Mouse (Mus musculus): ENCODE data around the gene Slc1a6.
"Not testable (repeated sequence)": the region's sequence is repeated elsewhere in the genome, so short reads cannot be mapped to it uniquely, and the experiment has no call there.

Gene Slc1a6

DNA sequence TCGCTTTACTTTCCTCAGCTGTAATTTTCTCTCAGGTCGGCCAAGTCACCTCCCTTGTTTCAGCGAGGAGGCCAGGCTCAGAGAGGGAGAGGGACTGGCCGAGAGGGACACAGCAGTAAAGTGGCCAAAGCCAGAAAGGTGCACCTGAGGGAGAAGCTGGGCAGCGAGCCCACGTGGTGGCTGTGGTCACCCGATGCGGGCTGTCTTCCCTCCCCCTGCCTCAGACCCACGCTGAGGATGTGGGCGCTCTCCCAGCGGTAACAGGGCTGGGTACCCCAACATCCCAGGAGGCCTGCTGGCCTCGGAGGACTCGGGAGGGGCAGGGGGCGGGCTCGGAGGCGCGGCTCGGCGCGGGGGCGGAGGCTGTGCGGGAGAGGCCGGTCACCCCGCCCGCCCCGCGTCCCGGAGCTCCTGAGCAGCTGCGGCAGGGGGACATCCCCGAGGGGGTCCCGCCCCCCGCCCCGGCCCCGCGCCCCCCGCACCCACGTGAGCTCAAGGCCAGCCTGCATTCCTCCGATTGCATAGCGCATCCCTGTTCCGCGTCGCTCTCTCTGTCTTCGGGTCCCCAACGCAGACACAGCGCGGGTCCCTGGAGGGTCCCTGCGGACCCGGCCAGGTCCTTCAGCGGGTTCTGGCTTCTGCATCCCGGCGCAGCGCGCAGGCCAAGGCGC is at the start of gene Slc1a6:
TSS of gene Slc1a6 (plus strand) at position 516 of the 671 bp plus-strand sequence.
- DNase-seq (ENCODE audit: low spot score) = peak; percentile 45

DNA sequence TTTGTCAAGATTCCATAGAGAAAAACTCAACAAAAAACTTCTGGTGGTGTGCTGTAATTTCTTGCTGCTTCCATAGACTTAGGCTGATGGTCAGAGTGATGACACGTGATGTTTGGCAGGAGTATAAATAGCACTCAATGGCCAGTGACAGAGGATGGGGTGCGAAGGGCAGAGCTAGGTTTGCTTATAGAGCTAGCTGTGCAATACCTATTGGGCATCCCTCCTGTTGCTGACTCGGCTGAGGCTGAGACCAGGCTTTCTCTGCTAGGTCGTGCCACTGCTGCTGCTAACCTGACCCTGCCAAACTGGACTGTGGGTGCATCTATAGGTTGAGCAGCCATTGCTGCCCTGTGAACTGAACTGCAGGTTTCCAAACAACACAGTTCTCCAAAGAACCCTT is 40.5 kb upstream of the Slc1a6 start:
- DNase-seq (ENCODE audit: low spot score) = no peak

DNA sequence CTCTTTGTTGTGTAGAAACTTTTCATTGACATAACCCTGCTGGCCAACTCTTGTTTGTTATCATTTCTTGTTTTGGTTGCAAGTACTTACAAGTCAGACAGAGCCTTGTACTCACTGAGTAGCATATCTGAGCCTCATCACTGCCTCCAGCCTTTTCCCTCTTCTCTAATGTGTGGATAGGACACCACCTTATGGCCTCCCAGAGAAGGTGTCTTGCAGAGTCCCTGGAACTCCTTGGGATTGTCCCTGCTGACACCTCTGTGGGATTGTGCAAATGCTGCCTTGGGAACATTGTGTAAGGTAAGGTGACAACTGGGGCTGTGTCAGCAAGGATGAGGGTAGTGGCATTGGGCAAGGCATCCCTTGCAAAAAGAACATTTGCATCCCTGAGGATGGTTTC is 36.6 kb upstream of the Slc1a6 start:
- no peak for DNase-seq (ENCODE audit: low spot score)

DNA sequence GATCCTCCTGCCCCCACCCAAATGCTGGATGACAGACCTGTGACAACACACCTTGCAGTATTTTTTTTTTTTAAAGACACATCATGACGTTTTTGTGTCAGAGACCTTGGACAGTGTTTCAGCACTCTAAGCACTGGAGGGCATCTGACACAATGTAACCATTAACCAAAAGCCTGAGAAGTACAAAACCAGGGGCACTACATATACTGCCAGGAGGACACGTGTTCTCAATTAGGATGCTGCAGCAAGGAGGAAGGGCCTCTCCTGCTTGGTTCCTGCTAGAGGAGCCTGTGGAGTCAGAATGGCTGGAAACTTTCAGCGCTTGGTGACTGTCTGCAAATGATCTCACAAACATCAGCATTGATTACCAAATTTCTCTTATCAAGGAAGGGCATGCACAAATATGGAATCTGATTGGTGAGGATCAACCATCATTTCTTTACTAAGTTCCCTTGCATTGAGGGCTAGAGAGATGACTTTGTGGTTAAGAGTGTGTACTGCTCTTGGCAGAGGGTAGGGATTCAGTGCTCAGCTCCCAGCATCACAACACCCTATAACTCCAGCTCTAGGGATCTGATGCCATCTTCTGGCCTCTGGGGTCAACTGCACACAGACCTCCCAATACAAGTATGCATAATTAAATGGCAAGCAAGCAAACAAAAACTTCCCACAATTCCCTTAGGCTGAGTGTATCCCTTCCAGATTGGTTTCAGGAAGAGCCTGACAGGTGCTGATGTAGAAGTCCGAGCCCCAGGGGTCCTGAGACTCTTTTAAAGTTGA is 34.7 kb upstream of the Slc1a6 start:
- DNase-seq (ENCODE audit: low spot score) = peak; percentile 37

DNA sequence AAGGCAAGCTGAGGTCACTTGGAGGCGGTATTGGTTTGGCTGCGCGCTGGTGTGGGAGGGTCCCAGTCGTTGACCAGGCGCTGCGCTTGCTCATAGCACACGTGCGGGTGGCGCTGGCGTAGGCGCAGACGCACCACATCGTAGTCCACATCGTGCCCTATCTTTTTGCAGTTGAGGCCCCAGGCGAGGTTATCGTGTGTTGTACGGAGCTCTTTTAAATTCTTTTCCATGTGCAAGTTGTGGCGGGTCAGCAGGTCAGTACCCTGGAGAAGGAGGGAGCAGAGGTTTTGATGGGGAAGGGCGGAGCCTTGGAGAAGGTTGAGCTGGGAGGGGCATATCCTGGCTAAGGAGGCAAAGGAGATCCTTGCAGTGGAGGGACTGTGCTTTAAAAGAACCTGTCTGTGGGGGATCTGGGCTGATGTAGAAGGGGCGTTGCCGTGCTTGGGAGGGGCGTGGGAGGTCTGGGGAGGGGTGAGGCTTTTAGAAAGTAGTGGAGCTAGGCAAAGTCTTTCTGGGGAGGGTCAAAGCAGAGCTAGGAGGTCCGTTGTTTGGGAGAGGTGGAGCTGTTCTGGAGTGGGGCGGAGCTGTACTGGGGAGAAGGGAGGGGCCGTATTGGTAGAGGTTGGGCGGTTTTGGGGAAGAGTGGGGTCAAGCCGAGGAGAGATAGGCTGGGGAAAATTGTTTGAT is 33.1 kb upstream of the Slc1a6 start:
- peak; percentile 58 for DNase-seq (ENCODE audit: low spot score)

DNA sequence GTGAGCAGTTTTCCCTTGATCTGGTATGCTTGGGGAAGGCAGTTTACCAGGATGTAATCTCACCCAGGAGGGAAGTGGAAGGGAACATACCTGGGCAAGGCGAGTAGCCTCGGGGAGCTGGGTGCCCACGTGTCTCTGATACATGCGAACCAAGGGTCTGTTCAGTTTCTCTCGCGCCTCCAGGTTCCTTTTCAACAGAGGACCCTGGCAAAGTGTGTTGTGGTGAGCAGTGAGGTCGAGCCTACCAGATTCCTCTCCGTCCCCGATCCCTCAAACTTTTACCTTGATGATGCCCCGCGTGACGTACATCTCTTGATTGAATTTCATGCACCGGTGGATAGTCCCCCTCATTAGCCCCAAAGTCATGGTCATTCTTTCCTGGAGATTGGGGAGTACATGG is 32.1 kb upstream of the Slc1a6 start:
- no peak for DNase-seq (ENCODE audit: low spot score)

DNA sequence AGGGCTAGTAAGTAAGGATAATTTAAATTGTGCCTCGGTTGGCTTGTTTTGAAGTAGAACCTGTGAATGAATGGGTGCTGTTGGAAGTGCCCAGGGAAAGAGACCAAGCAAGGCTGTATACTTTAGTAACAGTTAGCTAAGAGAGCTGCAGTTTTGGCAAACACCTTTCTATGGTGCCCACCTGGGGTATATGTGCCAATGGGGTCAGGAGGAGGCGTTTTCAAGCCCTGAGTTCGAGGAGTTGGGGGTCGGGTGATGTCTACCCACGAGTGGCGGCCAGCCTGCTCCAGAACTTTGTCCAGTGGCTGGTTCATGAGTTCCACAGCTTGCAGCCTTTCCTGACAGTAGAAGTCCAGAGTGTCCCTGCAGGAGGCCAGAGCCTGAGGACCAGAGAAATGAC is 31.4 kb upstream of the Slc1a6 start:
- no peak for DNase-seq (ENCODE audit: low spot score)

DNA sequence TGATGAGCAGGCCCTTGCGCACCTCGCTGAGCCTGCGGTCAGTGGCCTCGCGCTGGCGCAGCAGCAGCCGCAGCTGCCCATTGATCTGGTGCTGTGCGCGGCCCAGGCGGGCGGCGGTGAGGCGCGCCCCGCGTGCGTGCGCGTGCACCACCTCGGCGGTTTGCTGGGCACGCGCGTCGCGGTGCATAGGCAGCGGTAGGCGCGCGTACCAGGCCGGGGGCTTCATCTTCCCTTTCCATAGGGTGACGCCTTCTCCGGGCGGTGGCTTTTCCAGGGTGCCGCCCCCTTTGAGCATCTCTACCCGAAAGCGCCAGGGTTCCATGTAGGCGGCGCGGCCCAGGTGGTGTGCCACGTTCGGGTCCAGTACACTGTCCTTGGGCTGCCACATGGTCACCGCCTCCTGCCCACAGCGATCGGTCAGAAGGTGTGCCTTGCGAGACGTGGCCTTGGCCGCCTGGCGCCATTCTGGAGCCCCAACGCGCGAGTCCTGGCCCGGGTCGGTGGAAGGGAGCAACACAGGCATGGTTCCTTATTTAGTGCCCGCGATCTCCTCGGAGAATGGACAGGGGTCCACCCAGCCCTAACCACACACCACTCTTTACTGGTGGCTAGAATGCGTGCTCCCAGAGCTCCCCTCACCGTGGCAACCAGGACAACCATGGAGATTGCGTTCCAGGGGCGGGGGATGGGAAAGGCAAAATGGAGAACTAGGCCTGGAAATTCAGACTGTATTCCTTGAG is 27.7 kb upstream of the Slc1a6 start, which contains the start of gene Ccdc105:
TSS of gene Ccdc105 (minus strand) at position 614 of the 740 bp plus-strand sequence.
- DNase-seq (ENCODE audit: low spot score) = peak; percentile 86

DNA sequence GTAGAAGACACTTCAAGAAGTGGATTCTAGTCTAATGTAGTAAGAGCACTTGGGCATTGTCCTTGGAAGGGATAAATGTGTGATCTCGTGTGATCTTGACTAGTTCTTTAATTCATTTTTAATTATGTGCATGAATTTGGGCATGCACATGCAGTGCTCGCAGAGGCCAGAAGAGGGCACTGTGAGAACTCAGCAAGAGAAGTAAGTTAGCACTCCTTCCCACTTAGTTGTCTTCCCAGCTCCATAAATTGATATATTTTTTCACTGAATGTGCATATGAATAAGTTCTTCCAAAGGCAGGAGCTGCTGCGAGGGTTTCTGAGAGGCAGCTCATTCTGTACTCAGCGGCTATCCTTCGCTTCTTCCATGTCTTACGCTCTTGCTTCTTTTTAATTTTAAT is 24.3 kb upstream of the Slc1a6 start:
- peak; percentile 75 for DNase-seq (ENCODE audit: low spot score)

DNA sequence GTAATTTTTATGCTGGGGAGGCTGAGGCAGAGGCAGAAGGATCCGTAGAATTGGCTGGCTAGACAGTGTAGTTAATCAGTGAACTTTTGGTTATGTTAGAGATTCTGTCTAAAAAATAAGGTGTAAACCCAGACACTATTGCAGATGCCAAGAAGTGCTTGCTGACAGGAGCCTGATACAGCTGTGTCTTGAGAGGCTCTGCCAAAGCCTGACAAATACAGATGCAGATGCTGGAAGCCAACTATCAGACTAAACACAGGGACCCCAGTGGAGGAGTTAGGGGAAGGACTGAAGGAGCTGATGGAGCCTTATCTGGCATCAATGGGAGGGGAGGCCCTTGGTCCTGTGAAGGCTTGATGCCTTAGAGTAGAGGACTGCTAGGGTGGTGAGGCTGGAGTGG is 14.7 kb upstream of the Slc1a6 start:
- DNase-seq (ENCODE audit: low spot score) = no peak

DNA sequence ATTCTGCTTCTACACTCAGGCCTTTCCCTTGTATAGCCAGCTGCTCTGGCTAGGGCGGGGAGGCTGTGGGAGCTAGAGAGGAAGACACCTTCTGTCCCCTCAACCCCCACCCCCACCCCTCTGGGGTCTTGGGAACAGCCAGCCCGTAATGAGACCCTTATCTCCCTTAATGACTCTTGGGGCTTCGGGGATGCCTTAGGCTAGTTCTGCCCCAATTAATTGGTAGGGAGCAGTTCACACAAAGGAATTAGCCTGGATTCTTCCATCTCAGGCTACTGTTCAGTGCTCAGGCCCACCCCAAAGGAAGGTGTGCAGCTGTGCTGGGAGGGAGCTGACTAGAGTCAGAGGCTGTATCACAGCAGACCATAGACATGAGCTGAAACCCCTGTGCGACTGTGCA is 4.5 kb upstream of the Slc1a6 start:
- DNase-seq (ENCODE audit: low spot score) = peak; percentile 52

DNA sequence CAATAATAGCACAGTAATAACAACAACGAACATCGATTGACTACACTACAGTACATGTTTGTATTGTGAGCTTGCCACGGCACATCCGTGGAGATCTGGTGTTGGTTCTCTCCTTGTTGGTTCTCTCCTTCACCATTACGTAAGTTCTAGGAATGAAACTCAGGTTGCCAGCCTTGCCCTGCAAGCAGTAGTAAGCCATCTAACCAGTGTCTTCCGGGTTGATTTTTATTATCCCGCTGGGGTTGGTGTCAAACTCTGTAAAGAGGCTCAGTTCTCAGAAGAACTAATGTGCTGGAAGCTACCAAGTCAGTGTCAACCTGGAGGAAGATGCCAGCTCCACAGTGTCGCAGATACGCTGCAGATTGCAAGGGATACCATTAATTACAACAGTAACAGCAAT is 769 bp upstream of the Slc1a6 start:
- DNase-seq (ENCODE audit: low spot score) = no peak

DNA sequence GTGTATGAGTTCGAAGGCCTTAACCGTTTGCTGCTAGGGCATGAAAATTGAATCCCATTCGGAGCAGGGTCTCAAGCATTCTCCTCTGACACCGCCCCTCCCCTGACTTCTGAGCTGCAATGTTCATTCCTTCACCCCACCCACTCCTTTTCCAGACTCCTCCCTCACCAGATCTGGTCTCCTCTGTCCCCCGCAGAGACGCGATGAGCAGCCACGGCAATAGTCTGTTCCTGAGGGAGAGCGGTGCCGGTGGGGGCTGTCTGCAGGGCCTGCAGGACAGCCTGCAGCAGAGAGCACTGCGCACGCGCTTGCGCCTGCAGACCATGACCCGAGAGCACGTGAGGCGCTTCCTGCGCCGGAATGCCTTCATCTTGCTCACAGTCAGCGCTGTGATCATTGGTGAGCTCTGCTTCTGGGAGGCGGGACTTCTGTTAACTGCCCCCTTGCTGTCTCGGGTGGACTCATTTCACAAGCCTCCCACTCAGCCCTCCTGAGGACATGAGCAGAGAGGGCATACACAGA is 7.3 kb downstream of the Slc1a6 start:
- peak; percentile 84 for DNase-seq (ENCODE audit: low spot score)

DNA sequence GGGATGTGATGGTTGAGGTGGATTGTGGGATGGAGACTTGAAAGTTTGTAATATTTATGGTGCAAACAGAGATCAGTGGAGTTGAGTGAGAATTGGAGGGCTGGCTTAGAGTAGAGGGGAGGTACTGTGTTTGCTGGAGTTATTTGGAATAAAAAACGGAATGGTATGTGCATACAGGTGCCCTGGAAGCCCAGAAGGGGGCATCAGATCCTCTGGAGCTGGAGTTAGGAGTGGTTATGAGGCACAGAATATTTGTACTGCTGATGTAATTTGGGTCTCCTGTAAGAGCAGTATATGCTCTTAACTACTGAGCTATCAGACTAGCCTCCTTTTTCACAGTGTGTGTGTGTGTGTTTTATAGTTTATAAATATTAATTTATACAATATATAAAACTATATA is 10.3 kb downstream of the Slc1a6 start:
- DNase-seq (ENCODE audit: low spot score) = no peak

DNA sequence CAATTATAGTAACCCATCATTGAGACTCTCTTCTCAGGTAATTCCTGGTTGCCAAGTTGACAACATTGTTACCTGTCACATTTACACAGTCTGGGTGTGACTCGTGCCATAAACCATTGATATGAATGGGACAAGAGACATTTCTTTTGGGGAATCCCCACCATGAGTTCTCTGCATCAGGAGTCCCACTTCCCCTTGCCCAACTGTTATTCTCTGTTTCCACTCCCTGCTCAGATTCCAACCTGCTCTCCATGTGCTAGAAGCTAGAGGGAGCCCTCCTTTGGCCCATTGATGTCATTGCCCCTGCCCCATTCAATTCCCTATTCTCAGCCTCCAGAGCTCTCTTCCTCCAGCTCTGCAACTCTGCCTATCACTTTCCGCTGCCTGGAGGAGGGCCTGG is 21.2 kb downstream of the Slc1a6 start:
- no peak for DNase-seq (ENCODE audit: low spot score)

DNA sequence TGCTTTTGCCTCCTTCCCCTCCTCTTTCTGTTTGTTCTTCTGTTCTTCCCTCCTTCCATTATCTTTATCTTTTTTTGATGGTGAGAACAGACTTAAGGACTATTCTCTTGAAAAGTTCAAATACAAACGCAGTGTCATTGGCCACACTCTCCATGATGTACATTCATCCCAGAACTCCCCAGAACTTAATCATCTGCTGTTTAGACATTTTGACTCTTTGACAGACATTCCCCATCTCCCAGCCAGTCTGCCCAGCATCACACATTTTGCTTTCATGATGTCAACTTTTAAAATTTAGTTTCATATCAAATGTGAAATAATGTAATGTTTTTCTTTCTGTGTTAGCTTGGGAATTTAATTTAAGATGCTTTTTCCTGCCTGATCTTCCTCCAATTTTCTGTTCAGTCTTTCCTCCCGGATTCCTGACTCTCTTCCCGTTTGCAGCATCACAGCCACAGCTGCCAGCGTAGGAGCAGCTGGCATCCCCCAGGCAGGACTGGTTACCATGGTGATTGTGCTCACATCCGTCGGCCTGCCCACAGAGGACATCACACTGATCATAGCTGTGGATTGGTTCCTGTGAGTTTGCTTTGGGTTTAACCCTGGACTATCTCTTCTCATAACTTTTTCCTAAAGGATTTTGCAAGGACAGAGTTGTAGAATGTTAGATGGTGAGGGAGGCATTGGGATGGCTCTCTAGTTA is 32.2 kb downstream of the Slc1a6 start:
- DNase-seq (ENCODE audit: low spot score) = peak; percentile 65

DNA sequence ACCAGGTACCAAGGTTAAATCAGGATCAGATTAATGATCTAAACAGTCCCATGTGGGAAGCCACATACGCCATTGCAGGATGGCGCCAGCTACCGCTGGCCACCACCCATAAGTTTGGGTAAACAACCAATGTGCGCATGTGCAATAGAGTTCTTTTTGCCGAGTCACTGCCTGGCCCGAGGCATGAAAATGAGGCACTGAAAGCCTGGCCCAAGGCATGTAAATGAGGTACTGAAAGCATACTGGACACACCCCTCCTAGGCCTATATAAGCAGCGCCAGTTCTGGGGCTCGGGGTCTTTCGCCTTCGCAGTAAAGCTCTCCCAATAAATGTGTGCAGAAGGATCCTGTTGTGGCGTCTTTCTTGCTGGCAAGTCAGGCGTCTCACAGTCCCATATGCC is 60.2 kb downstream of the Slc1a6 start:
- DNase-seq (ENCODE audit: low spot score) = not testable (repeated sequence)

DNA sequence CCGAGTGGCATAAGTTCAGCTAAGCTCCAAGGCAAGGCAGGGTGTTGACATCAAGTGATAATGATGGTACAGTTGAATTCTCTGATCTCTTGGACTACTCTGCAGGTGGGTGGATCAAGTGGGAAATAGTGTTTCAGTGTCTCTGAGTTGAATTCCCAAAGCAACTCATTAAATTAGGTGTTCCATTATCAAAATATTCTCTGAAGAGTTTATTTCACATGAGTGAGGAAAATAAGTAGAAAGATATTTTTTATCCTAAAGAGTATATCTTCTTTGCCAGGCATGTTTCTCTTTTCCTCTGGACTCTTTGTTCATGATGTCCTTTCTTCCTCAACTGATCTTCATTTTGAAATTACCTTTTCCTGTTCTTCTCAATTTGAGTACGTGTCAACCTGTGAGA is 71.8 kb downstream of the Slc1a6 start, which contains the start of gene Olfr1356:
TSS of gene Olfr1356 (minus strand) at position 101 of the 400 bp plus-strand sequence.
- no peak for DNase-seq (ENCODE audit: low spot score)
